Mouse (Mus musculus): Measurements from ENCODE around the gene Galntl5.

GRCm38 (mm10) chr5:25268258-25268888 lies 87.1 kb downstream of the Galntl5 start:
- TF ChIP-seq CTCF (IDR thresholded peaks at IDR 0.05; ENCODE audit: low read depth) (no peak), EP300 (IDR thresholded peaks at IDR 0.05; ENCODE audit: low read depth) (no peak)

All from heart, postnatal 0 days (tissue).